9 mouse cellular contexts compared by ENCODE assay signal in the genomic region with DNA sequence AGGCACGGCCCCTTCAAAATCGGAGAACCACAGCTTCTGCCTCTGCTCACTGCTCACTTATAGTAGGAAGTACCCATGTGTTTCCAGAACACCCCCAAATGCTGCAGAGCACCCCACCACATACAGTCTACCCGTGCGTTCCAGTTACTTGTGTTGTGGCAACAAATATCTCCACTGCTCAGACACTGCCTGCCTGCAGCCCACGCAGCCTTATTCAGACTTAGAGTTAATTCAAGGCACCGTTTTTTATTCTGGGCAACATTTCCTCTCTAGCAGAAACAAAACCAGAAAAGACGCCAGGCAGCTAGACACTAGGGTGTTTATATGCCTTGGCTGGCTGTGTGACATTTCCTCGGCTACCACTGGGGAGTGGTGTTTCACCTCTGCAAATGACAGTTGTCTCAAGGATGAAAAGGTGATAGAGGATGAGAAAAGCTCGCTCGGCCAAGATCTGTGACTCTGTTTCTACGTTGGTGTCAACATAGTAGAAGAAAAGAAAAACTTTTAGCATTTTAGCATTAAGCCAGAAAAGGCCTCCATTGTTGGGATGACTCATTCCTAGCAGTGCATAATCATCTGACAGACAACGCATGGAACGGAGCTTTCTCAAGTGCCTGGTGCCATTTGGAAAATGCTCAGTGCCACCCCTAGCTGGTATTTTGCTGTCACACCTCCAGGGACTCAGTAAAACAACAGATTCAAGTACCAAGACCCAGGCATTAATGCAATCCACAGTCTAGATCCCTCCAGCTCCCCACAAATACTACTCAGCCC.
DNase-seq lines count a peak whose midpoint lies in the region; ATAC-seq and TF ChIP-seq lines count a peak whose summit lies in the region.
"Had no signal": no experiment of that assay in that cellular context is flagged by ENCODE, and none has a peak within 500 bp of the region (broad histone marks: within the 10 kb centered on the region; RNA-seq: fewer than 3 reads in every experiment).

No protein-coding gene starts in this region.

- H3K27me3 ChIP-seq in heart, adult 2 months (ENCODE audit: control insufficient read depth, insufficient read depth, low read length), result no peaks in the 10 kb centered on the region
- no peaks in the 10 kb centered on the region; the same call in 1 of the 2 replicates for H3K27me3 ChIP-seq in midbrain, embryonic 15.5 days (replicated peaks)
- H3K27me3 ChIP-seq in midbrain, embryonic 14.5 days (ENCODE audit: control insufficient read depth, insufficient read depth, low read length), result no peaks in the 10 kb centered on the region
- H3K27me3 ChIP-seq in stomach, postnatal 0 days (ENCODE audit: control insufficient read depth, insufficient read depth, low read length), result no peaks in the 10 kb centered on the region

- TF ChIP-seq EP300 in heart, adult 2 months (IDR thresholded peaks at IDR 0.05; ENCODE audit: insufficient read depth, low read depth, low read length), result no peak
- no peak for TF ChIP-seq EP300 in stomach, postnatal 0 days (optimal IDR thresholded peaks at IDR 0.05)

- H3K79me2 ChIP-seq in heart, adult 2 months (replicated peaks; ENCODE audit: control insufficient read depth, insufficient read depth, low read length), result 0 out of 2 replicates have a peak, but pooled peaks cover 2% of the 10 kb centered on the region

- no peak overlapping the region for H3K4me2 ChIP-seq in midbrain, embryonic 15.5 days
- no peak overlapping the region for H3K4me2 ChIP-seq in midbrain, embryonic 14.5 days (ENCODE audit: low read length)
- no peak overlapping the region for H3K4me2 ChIP-seq in stomach, postnatal 0 days (replicated peaks; ENCODE audit: low read depth)

- H3K4me3 ChIP-seq in heart, adult 2 months, result no peak overlapping the region
- no peak overlapping the region for H3K4me3 ChIP-seq in midbrain, embryonic 15.5 days
- no peak overlapping the region for H3K4me3 ChIP-seq in midbrain, embryonic 14.5 days (replicated peaks; ENCODE audit: low read depth, low read length)
- no peak overlapping the region for H3K4me3 ChIP-seq in stomach, postnatal 0 days (ENCODE audit: low read depth, low read length)

- H3K27ac ChIP-seq in heart, adult 2 months, result no peak overlapping the region
- no peak overlapping the region for H3K27ac ChIP-seq in midbrain, embryonic 15.5 days
- H3K27ac ChIP-seq in midbrain, embryonic 14.5 days (replicated peaks; ENCODE audit: low read depth, low read length), result no peak overlapping the region
- no peak overlapping the region for H3K27ac ChIP-seq in stomach, postnatal 0 days (replicated peaks)

- peak; percentile 45 for TF ChIP-seq CTCF in heart, adult 2 months (IDR thresholded peaks at IDR 0.05)
- TF ChIP-seq CTCF in stomach, postnatal 0 days (IDR thresholded peaks at IDR 0.05; ENCODE audit: low read depth), result peak; percentile 41

- 54% methylated on average over 13 of the region's 13 CpGs for WGBS in heart, adult 2 months
- WGBS in midbrain, embryonic 15.5 days, result 68% methylated on average over 13 of the region's 13 CpGs
- WGBS in midbrain, embryonic 14.5 days, result 81% methylated on average over 13 of the region's 13 CpGs
- WGBS in stomach, postnatal 0 days, result 53% methylated on average over 13 of the region's 13 CpGs

- 0 out of 2 replicates have a peak, but pooled peaks have one; percentile 43 for ATAC-seq in midbrain, embryonic 15.5 days (replicated peaks)
- no peak for ATAC-seq in midbrain, embryonic 14.5 days (ENCODE audit: low FRiP score, low TSS enrichment)
- ATAC-seq in stomach, postnatal 0 days (ENCODE audit: low FRiP score, low TSS enrichment), result no peak

- no peak for DNase-seq in heart, adult 2 months
- DNase-seq in heart, adult 18-20 months, result no peak
- DNase-seq in midbrain, embryonic 14.5 days, result no peak
- peak; percentile 7 to 45 for DNase-seq in layer of hippocampus, adult 18-20 months (ENCODE audit: low spot score in 2 of 2)
- DNase-seq in stomach, postnatal 0 days (ENCODE audit: low spot score), result no peak
- no peak for DNase-seq in yolk sac, embryonic 10.5 days (ENCODE audit: low spot score)
- DNase-seq in urinary bladder, postnatal 4 days (ENCODE audit: low spot score in 2 of 2), result no peak

- TF ChIP-seq POLR2A in heart, adult 2 months (IDR thresholded peaks at IDR 0.05; ENCODE audit: insufficient read depth, low read depth, low read length), result no peak

- no peaks in the 10 kb centered on the region for H3K36me3 ChIP-seq in heart, adult 2 months (ENCODE audit: control insufficient read depth, insufficient read depth, low read length)
- no peaks in the 10 kb centered on the region for H3K36me3 ChIP-seq in midbrain, embryonic 15.5 days (replicated peaks)
- H3K36me3 ChIP-seq in midbrain, embryonic 14.5 days (ENCODE audit: control insufficient read depth, insufficient read depth, low read length), result no peaks in the 10 kb centered on the region
- no peaks in the 10 kb centered on the region for H3K36me3 ChIP-seq in stomach, postnatal 0 days (ENCODE audit: control insufficient read depth, insufficient read depth, low read length)
- H3K36me3 ChIP-seq: G1E had no signal

- no peak overlapping the region for H3K9ac ChIP-seq in heart, adult 2 months (ENCODE audit: low read depth, low read length)
- no peak overlapping the region for H3K9ac ChIP-seq in midbrain, embryonic 15.5 days
- no peak overlapping the region for H3K9ac ChIP-seq in midbrain, embryonic 14.5 days (replicated peaks; ENCODE audit: low read length)
- H3K9ac ChIP-seq in stomach, postnatal 0 days (ENCODE audit: low read length), result no peak overlapping the region

- H3K4me1 ChIP-seq in heart, adult 2 months (ENCODE audit: control insufficient read depth, insufficient read depth, low read length), result peaks cover 1% of the 10 kb centered on the region; the same call in 1 of the 2 replicates
- H3K4me1 ChIP-seq in midbrain, embryonic 15.5 days, result no peaks in the 10 kb centered on the region
- 0 out of 2 replicates have a peak, but pooled peaks cover 5% of the 10 kb centered on the region for H3K4me1 ChIP-seq in midbrain, embryonic 14.5 days (ENCODE audit: control insufficient read depth, insufficient read depth, low read length)
- no peaks in the 10 kb centered on the region for H3K4me1 ChIP-seq in stomach, postnatal 0 days (replicated peaks; ENCODE audit: control insufficient read depth, insufficient read depth)

- H3K9me3 ChIP-seq in midbrain, embryonic 15.5 days, result no peaks in the 10 kb centered on the region
- no peaks in the 10 kb centered on the region for H3K9me3 ChIP-seq in midbrain, embryonic 14.5 days (ENCODE audit: control insufficient read depth, low read length)
- no peaks in the 10 kb centered on the region for H3K9me3 ChIP-seq in stomach, postnatal 0 days (ENCODE audit: control insufficient read depth, low read length)

- intact Hi-C loops in heart, adult 2 months (cut with DNase I), result no loop called here

Comparison
In these comparisons a context has a peak if more than half of its experiments do, and no peak if none do; other contexts are left out.
1. DNase-seq: peak in layer of hippocampus, adult 18-20 months (2 of 2); none in heart, adult 2 months (0 of 2), heart, adult 18-20 months (0 of 2), midbrain, embryonic 14.5 days (single experiment), stomach, postnatal 0 days (single experiment), yolk sac, embryonic 10.5 days (single experiment) and urinary bladder, postnatal 4 days (0 of 2).